23 mouse cellular contexts compared by ENCODE assay signal in the genomic region with DNA sequence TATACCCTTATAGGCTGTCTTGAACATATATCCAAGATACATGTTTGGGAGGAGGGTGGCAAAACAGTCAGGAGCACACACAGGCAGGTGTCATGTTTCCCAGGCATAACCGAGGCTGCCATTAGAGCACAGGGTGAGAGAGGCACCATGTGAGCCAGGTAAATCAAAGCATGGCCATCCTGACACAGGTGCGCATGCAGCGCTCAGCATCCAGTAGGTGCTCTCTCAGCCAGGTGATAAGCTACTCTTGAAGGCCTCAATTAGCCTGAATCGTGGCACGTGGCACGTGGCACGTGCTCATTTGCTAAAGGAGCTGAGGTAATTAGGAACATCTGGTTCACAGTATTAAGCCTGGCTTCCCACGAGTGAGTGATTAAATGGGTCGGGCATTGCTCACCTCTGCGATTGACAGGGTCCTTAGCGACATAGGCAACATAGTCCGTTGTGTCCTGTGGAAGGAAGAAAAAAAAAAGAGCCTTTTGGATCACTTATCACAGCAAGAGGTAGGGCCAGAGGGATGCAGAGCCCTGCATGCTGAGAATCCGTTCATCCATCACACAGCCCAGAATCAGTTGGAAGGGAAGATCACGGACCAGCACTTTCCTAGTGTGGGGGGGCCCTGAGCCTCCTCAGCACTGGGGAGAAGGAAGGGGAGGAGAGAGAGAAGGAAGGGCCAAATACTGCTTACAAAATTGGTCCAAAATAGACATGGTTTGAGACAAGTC. TPM values are rescaled to one million over a fixed set of nuclear protein-coding genes. Genes with fewer than 3 reads are reported as not detected.
A peak's percentile ranks its signal among the peaks of the same experiment; 100 is the strongest.
DNase-seq lines count a peak whose midpoint lies in the region; ATAC-seq and TF ChIP-seq lines count a peak whose summit lies in the region.
"Had no signal": no experiment of that assay in that cellular context is flagged by ENCODE, and none has a peak within 500 bp of the region (broad histone marks: within the 10 kb centered on the region; RNA-seq: fewer than 3 reads in every experiment).

No protein-coding gene starts in this region.

- 0 out of 2 replicates have a peak, but pooled peaks cover 5% of the 10 kb centered on the region for H3K4me1 ChIP-seq in hindbrain, embryonic 13.5 days (replicated peaks)
- H3K4me1 ChIP-seq in hindbrain, embryonic 11.5 days (replicated peaks; ENCODE audit: control insufficient read depth, insufficient read depth, low read length), result no peaks in the 10 kb centered on the region
- no peaks in the 10 kb centered on the region for H3K4me1 ChIP-seq in midbrain, postnatal 0 days (ENCODE audit: insufficient read depth, low read length)
- no peaks in the 10 kb centered on the region for H3K4me1 ChIP-seq in midbrain, embryonic 13.5 days (replicated peaks)
- H3K4me1 ChIP-seq in embryonic facial prominence, embryonic 14.5 days (ENCODE audit: control insufficient read depth, insufficient read depth, low read length), result no peaks in the 10 kb centered on the region
- H3K4me1 ChIP-seq in limb, embryonic 11.5 days (ENCODE audit: control insufficient read depth, insufficient read depth, low read length), result 0 out of 2 replicates have a peak, but pooled peaks cover 5% of the 10 kb centered on the region
- H3K4me1 ChIP-seq: embryonic facial prominence, embryonic 12.5 days; forebrain, embryonic 10.5 days; forebrain, embryonic 15.5 days; liver, embryonic 15.5 days had no signal

- H3K36me3 ChIP-seq in hindbrain, embryonic 13.5 days, result no peaks in the 10 kb centered on the region
- H3K36me3 ChIP-seq in hindbrain, embryonic 11.5 days (ENCODE audit: control insufficient read depth, insufficient read depth, low read length), result no peaks in the 10 kb centered on the region
- no peaks in the 10 kb centered on the region for H3K36me3 ChIP-seq in midbrain, postnatal 0 days (ENCODE audit: insufficient read depth, low read length)
- no peaks in the 10 kb centered on the region for H3K36me3 ChIP-seq in midbrain, embryonic 13.5 days
- H3K36me3 ChIP-seq in embryonic facial prominence, embryonic 14.5 days (ENCODE audit: control insufficient read depth, insufficient read depth, low read length), result no peaks in the 10 kb centered on the region
- no peaks in the 10 kb centered on the region for H3K36me3 ChIP-seq in limb, embryonic 11.5 days (ENCODE audit: control insufficient read depth, insufficient read depth, low read length)
- H3K36me3 ChIP-seq: embryonic facial prominence, embryonic 12.5 days; forebrain, embryonic 15.5 days; limb, embryonic 12.5 days; liver, embryonic 15.5 days had no signal

- H3K4me3 ChIP-seq in hindbrain, embryonic 13.5 days, result no peak overlapping the region
- no peak overlapping the region for H3K4me3 ChIP-seq in hindbrain, embryonic 11.5 days (ENCODE audit: low read depth, low read length)
- H3K4me3 ChIP-seq in midbrain, postnatal 0 days (ENCODE audit: low read depth, low read length), result no peak overlapping the region
- no peak overlapping the region for H3K4me3 ChIP-seq in midbrain, embryonic 13.5 days (replicated peaks)
- H3K4me3 ChIP-seq in embryonic facial prominence, embryonic 14.5 days (ENCODE audit: low read depth, low read length), result no peak overlapping the region
- H3K4me3 ChIP-seq in limb, embryonic 11.5 days (ENCODE audit: low read depth, low read length), result no peak overlapping the region
- H3K4me3 ChIP-seq: embryonic facial prominence, embryonic 12.5 days; forebrain, embryonic 10.5 days; forebrain, embryonic 15.5 days; limb, embryonic 12.5 days; liver, embryonic 15.5 days had no signal

- ATAC-seq in hindbrain, embryonic 13.5 days (ENCODE audit: low FRiP score), result peak; percentile 59
- no peak for ATAC-seq in hindbrain, embryonic 11.5 days (ENCODE audit: low FRiP score)
- no peak for ATAC-seq in midbrain, postnatal 0 days (ENCODE audit: low FRiP score)
- no peak for ATAC-seq in midbrain, embryonic 13.5 days
- ATAC-seq in embryonic facial prominence, embryonic 14.5 days (ENCODE audit: low read depth), result peak; percentile 33; the same call in 1 of the 2 replicates
- no peak for ATAC-seq in limb, embryonic 11.5 days (ENCODE audit: insufficient number of reproducible peaks, low FRiP score, low TSS enrichment, low read depth)
- ATAC-seq: forebrain, embryonic 15.5 days; intestine, embryonic 16.5 days; Patski had no signal

- H3K27me3 ChIP-seq in hindbrain, embryonic 13.5 days, result no peaks in the 10 kb centered on the region
- no peaks in the 10 kb centered on the region for H3K27me3 ChIP-seq in hindbrain, embryonic 11.5 days (ENCODE audit: control insufficient read depth, insufficient read depth, low read length)
- no peaks in the 10 kb centered on the region for H3K27me3 ChIP-seq in midbrain, postnatal 0 days (ENCODE audit: insufficient read depth, low read length)
- no peaks in the 10 kb centered on the region for H3K27me3 ChIP-seq in midbrain, embryonic 13.5 days
- no peaks in the 10 kb centered on the region for H3K27me3 ChIP-seq in embryonic facial prominence, embryonic 14.5 days (replicated peaks; ENCODE audit: control insufficient read depth, insufficient read depth, low read length)
- H3K27me3 ChIP-seq in limb, embryonic 11.5 days (ENCODE audit: control insufficient read depth, insufficient read depth, low read length), result no peaks in the 10 kb centered on the region
- H3K27me3 ChIP-seq: embryonic facial prominence, embryonic 12.5 days; forebrain, embryonic 15.5 days; limb, embryonic 12.5 days; liver, embryonic 15.5 days had no signal

- no peak overlapping the region for H3K9ac ChIP-seq in hindbrain, embryonic 13.5 days
- no peak overlapping the region for H3K9ac ChIP-seq in hindbrain, embryonic 11.5 days (ENCODE audit: low read depth, low read length)
- no peak overlapping the region for H3K9ac ChIP-seq in midbrain, postnatal 0 days (replicated peaks; ENCODE audit: low read length, poor library complexity, severe bottlenecking)
- no peak overlapping the region for H3K9ac ChIP-seq in midbrain, embryonic 13.5 days (replicated peaks)
- no peak overlapping the region for H3K9ac ChIP-seq in embryonic facial prominence, embryonic 14.5 days (ENCODE audit: low read depth, low read length)
- H3K9ac ChIP-seq in limb, embryonic 11.5 days (ENCODE audit: low read length), result no peak overlapping the region
- H3K9ac ChIP-seq: embryonic facial prominence, embryonic 12.5 days; forebrain, embryonic 15.5 days; limb, embryonic 12.5 days; liver, embryonic 15.5 days had no signal

- H3K9me3 ChIP-seq in hindbrain, embryonic 13.5 days, result no peaks in the 10 kb centered on the region
- no peaks in the 10 kb centered on the region for H3K9me3 ChIP-seq in hindbrain, embryonic 11.5 days (ENCODE audit: control insufficient read depth, low read length)
- H3K9me3 ChIP-seq in midbrain, postnatal 0 days (ENCODE audit: low read length), result no peaks in the 10 kb centered on the region
- H3K9me3 ChIP-seq in midbrain, embryonic 13.5 days, result no peaks in the 10 kb centered on the region
- H3K9me3 ChIP-seq in embryonic facial prominence, embryonic 14.5 days (ENCODE audit: control insufficient read depth, low read length), result no peaks in the 10 kb centered on the region; the same call in 1 of the 2 replicates
- no peaks in the 10 kb centered on the region for H3K9me3 ChIP-seq in limb, embryonic 11.5 days (ENCODE audit: control insufficient read depth, low read length)
- H3K9me3 ChIP-seq: embryonic facial prominence, embryonic 12.5 days; forebrain, embryonic 10.5 days; forebrain, embryonic 15.5 days; limb, embryonic 12.5 days; liver, embryonic 15.5 days had no signal

- 65% methylated on average over 14 of the region's 14 CpGs for WGBS in hindbrain, embryonic 13.5 days
- WGBS in hindbrain, embryonic 11.5 days, result 70% methylated on average over 14 of the region's 14 CpGs
- 71% methylated on average over 14 of the region's 14 CpGs for WGBS in midbrain, postnatal 0 days
- 79% methylated on average over 14 of the region's 14 CpGs for WGBS in midbrain, embryonic 13.5 days
- 35% methylated on average over 14 of the region's 14 CpGs for WGBS in embryonic facial prominence, embryonic 14.5 days
- WGBS in limb, embryonic 11.5 days, result 33% methylated on average over 14 of the region's 14 CpGs

- H3K4me2 ChIP-seq in hindbrain, embryonic 13.5 days, result no peak overlapping the region
- no peak overlapping the region for H3K4me2 ChIP-seq in hindbrain, embryonic 11.5 days (replicated peaks; ENCODE audit: low read depth, low read length)
- H3K4me2 ChIP-seq in midbrain, postnatal 0 days (ENCODE audit: low read depth, low read length, poor library complexity, severe bottlenecking), result no peak overlapping the region
- no peak overlapping the region for H3K4me2 ChIP-seq in midbrain, embryonic 13.5 days (replicated peaks)
- no peak overlapping the region for H3K4me2 ChIP-seq in embryonic facial prominence, embryonic 14.5 days (ENCODE audit: low read depth, low read length)
- no peak overlapping the region for H3K4me2 ChIP-seq in limb, embryonic 11.5 days (ENCODE audit: low read depth, severe bottlenecking)
- H3K4me2 ChIP-seq: embryonic facial prominence, embryonic 12.5 days; forebrain, embryonic 15.5 days; limb, embryonic 12.5 days; liver, embryonic 15.5 days had no signal

- no peak for TF ChIP-seq CTCF in midbrain, postnatal 0 days (IDR thresholded peaks at IDR 0.05)

- no peak for DNase-seq in hindbrain, embryonic 11.5 days (ENCODE audit: low spot score)
- DNase-seq in midbrain, postnatal 0 days (ENCODE audit: low spot score), result peak; percentile 28
- DNase-seq in embryonic facial prominence, embryonic 14.5 days (ENCODE audit: low spot score), result peak; percentile 16
- peak; percentile 34 for DNase-seq in limb, embryonic 11.5 days (ENCODE audit: low spot score)
- DNase-seq in adrenal gland, postnatal 14 days, result no peak
- DNase-seq: adrenal gland, postnatal 25 days; cerebellum, adult 11-12 months; heart, postnatal 14 days; kidney, adult 8-10 months; layer of hippocampus, adult 9-11 months; lung, postnatal 36 days; midbrain, embryonic 14.5 days had no signal

- H3K27ac ChIP-seq in hindbrain, embryonic 13.5 days, result no peak overlapping the region
- H3K27ac ChIP-seq in hindbrain, embryonic 11.5 days (ENCODE audit: low read depth, low read length), result no peak overlapping the region
- H3K27ac ChIP-seq in midbrain, postnatal 0 days (ENCODE audit: low read depth, low read length), result no peak overlapping the region
- H3K27ac ChIP-seq in midbrain, embryonic 13.5 days, result no peak overlapping the region
- H3K27ac ChIP-seq in embryonic facial prominence, embryonic 14.5 days (replicated peaks; ENCODE audit: low read depth, low read length), result no peak overlapping the region
- no peak overlapping the region for H3K27ac ChIP-seq in limb, embryonic 11.5 days (replicated peaks; ENCODE audit: low read depth, low read length)
- H3K27ac ChIP-seq: embryonic facial prominence, embryonic 12.5 days; forebrain, embryonic 10.5 days; forebrain, embryonic 15.5 days; kidney, postnatal 0 days; limb, embryonic 12.5 days; liver, embryonic 15.5 days had no signal

RNA-seq across cellular contexts. Expression of a gene that starts 57.8 kb away (rescaled TPM):
- polyA plus RNA-seq in hindbrain, embryonic 13.5 days (2015; fragmentation: Nextera tagmentation; extraction: Ambion mirVana), result 14.1 TPM in 2 replicates
- polyA plus RNA-seq in hindbrain, embryonic 11.5 days (2014; fragmentation: Nextera tagmentation; extraction: Ambion mirVana), result 46.8 and 48.5 TPM in 2 replicates
- total RNA-seq in midbrain, postnatal 0 days (2014; rRNA removed), result 9.5 and 9.6 TPM in 2 replicates
- 7.0 and 7.3 TPM in 2 replicates for polyA plus RNA-seq in midbrain, postnatal 0 days (2015; fragmentation: Nextera tagmentation; extraction: Ambion mirVana)
- polyA plus RNA-seq in midbrain, embryonic 13.5 days (2015; fragmentation: Nextera tagmentation; extraction: Ambion mirVana), result 10.2 and 10.4 TPM in 2 replicates
- polyA plus RNA-seq in embryonic facial prominence, embryonic 14.5 days (2014; fragmentation: Nextera tagmentation; extraction: Ambion mirVana), result 81.4 and 97.6 TPM in 2 replicates
- 126 and 129 TPM in 2 replicates for polyA plus RNA-seq in limb, embryonic 11.5 days (2014; fragmentation: Nextera tagmentation; extraction: Ambion mirVana)
- 14.6 and 21.0 TPM in 2 replicates for total RNA-seq in adrenal gland, postnatal 14 days (2021)
- total RNA-seq: MEL had no signal

Comparison
In these comparisons a context has a peak if more than half of its experiments do, and no peak if none do; other contexts are left out.
1. ATAC-seq: peak in hindbrain, embryonic 13.5 days (single experiment) and embryonic facial prominence, embryonic 14.5 days (single experiment); none in hindbrain, embryonic 11.5 days (single experiment), midbrain, postnatal 0 days (single experiment), midbrain, embryonic 13.5 days (single experiment) and limb, embryonic 11.5 days (single experiment).
2. DNase-seq: peak in midbrain, postnatal 0 days (single experiment), embryonic facial prominence, embryonic 14.5 days (single experiment) and limb, embryonic 11.5 days (single experiment); none in hindbrain, embryonic 11.5 days (single experiment) and adrenal gland, postnatal 14 days (single experiment).